Mouse (Mus musculus) Patski (cell line): ENCODE results near the gene Lgr4. TPM values are rescaled to one million over a fixed set of nuclear protein-coding genes. Genes with fewer than 3 reads are reported as not detected.

Experiments
- ATAC-seq: fragments of 100-300 bp; one replicate; pipeline ENCODE4 v1.8.0; 2021
- CTCF ChIA-PET: fragments of 350-600 bp; sonication (Branson Sonifier 250); formaldehyde crosslinking; loops from one replicate; lab custom pipeline; 2022; ENCODE audit warnings: inconsistent platforms; lab: Charles Lee
- POLR2A ChIA-PET: fragments of 350-600 bp; sonication (Branson Sonifier 250); formaldehyde crosslinking; loops from one replicate; lab custom pipeline; 2022; ENCODE audit warnings: antibody characterized with exemption, inconsistent platforms; lab: Charles Lee
- DNase-seq: peaks from one replicate; pipeline ENCODE4 v3.0.0-alpha.2; 2011; ENCODE audit warnings: low read depth, low spot score
- H3K27me3 ChIP-seq: fragments of 371-371 bp; one replicate; pipeline ENCODE4 v1.5.1; 2021
- CTCF ChIP-seq: fragments of 100-300 bp; IDR thresholded peaks from one replicate; pipeline ENCODE4 v1.5.1; 2021
- in situ Hi-C: fragments of 300-500 bp; cut with MboI; formaldehyde crosslinking; loops from 3 replicates; pipeline ENCODE4 v1.11.1; 2018; ENCODE audit warnings: low pct_unique_long_range_greater_than_20kb, mixed read lengths
- polyA plus RNA-seq: library from polyadenylated mRNA; unstranded; gene quantifications from one replicate; pipeline ENCODE4 v1.2.3, GENCODE M21; 2021

Lgr4 gene
- polyA plus RNA-seq, 1 experiment from 2014 or later: 48.5 TPM

- TF ChIP-seq CTCF: peak; percentile 57
- ChIA-PET POLR2A (interaction anchor here (0.7 kb wide), 1 partner anchor 1851 kb away, joined by 3 read pairs; no protein-coding TSS in a partner anchor), CTCF (interaction anchor here (1.0 to 1.3 kb wide), 4 partner anchors 152 to 1085 kb away, joined by 3 read pairs; no protein-coding TSS in a partner anchor)
- ATAC-seq: no peak
- H3K27me3 ChIP-seq: no peaks in the 10 kb centered on the region
- no peak for DNase-seq
- in situ Hi-C loops: loop anchor here (25.0 kb wide), 1 partner anchor 1934 kb away; no protein-coding TSS in a partner anchor
These were observed 21.1 kb upstream of the Lgr4 start for GRCm38 (mm10) chr2:109896311-109896710.

GRCm38 (mm10) chr2:109902869-109903268 lies 14.6 kb upstream of the Lgr4 start:
- in situ Hi-C loops: loop anchor here (10.0 kb wide), 2 partner anchors 662 to 1152 kb away; no protein-coding TSS in a partner anchor
- POLR2A ChIA-PET: interaction anchor here (0.6 to 0.7 kb wide), 2 partner anchors 294 to 1032 kb away, joined by 3 to 4 read pairs; no protein-coding TSS in a partner anchor
- no peak for ATAC-seq
- TF ChIP-seq CTCF: no peak
- CTCF ChIA-PET: interaction anchor here (0.7 to 3.0 kb wide), 6 partner anchors 90 to 662 kb away, joined by 3 to 17 read pairs (median 7); no protein-coding TSS in a partner anchor
- no peaks in the 10 kb centered on the region for H3K27me3 ChIP-seq
- no peak for DNase-seq

GRCm38 (mm10) chr2:109904171-109904821 lies 13.2 kb upstream of the Lgr4 start:
- H3K27me3 ChIP-seq: no peaks in the 10 kb centered on the region
- in situ Hi-C loops: loop anchor here (10.0 kb wide), 2 partner anchors 661 to 1151 kb away; no protein-coding TSS in a partner anchor
- CTCF ChIA-PET: interaction anchor here (0.7 to 3.0 kb wide), 22 partner anchors 11 to 1077 kb away, joined by 3 to 17 read pairs (median 4); partner anchors contain the start of gene Lgr4
- POLR2A ChIA-PET: interaction anchor here (0.6 kb wide), 1 partner anchor 14 kb away, joined by 6 read pairs; no protein-coding TSS in a partner anchor
- TF ChIP-seq CTCF: peak; percentile 96
- DNase-seq (peak; percentile 77), ATAC-seq (peak; percentile 79)

GRCm38 (mm10) chr2:109909122-109909521 lies 8.3 kb upstream of the Lgr4 start:
- POLR2A ChIA-PET: no interaction called here
- ATAC-seq: no peak
- DNase-seq: no peak
- TF ChIP-seq CTCF: no peak
- in situ Hi-C loops: loop anchor here (5.0 to 10.0 kb wide), 4 partner anchors 298 to 1146 kb away; no protein-coding TSS in a partner anchor
- no peaks in the 10 kb centered on the region for H3K27me3 ChIP-seq
- CTCF ChIA-PET: interaction anchor here (0.7 to 1.3 kb wide), 2 partner anchors 12 to 320 kb away, joined by 3 read pairs; no protein-coding TSS in a partner anchor

- ATAC-seq (no peak), DNase-seq (no peak)
- in situ Hi-C loops: no loop called here
- ChIA-PET CTCF (no interaction called here), POLR2A (no interaction called here)
- H3K27me3 ChIP-seq: no peaks in the 10 kb centered on the region
- TF ChIP-seq CTCF: no peak
These were observed 5.2 kb upstream of the Lgr4 start for GRCm38 (mm10) chr2:109912216-109912615.

GRCm38 (mm10) chr2:109912766-109913165 lies 4.7 kb upstream of the Lgr4 start:
- in situ Hi-C loops: no loop called here
- DNase-seq (no peak), ATAC-seq (no peak)
- no peaks in the 10 kb centered on the region for H3K27me3 ChIP-seq
- no peak for TF ChIP-seq CTCF
- POLR2A ChIA-PET: no interaction called here
- CTCF ChIA-PET: interaction anchor here (1.1 kb wide), 1 partner anchor 303 kb away, joined by 3 read pairs; no protein-coding TSS in a partner anchor

GRCm38 (mm10) chr2:109913241-109913640 lies 4.2 kb upstream of the Lgr4 start:
- in situ Hi-C loops: no loop called here
- ATAC-seq (no peak), DNase-seq (no peak)
- no peak for TF ChIP-seq CTCF
- ChIA-PET POLR2A (no interaction called here), CTCF (interaction anchor here (0.6 to 1.1 kb wide), 2 partner anchors 279 to 302 kb away, joined by 3 read pairs; no protein-coding TSS in a partner anchor)
- H3K27me3 ChIP-seq: no peaks in the 10 kb centered on the region

GRCm38 (mm10) chr2:109914601-109915000 lies 2.8 kb upstream of the Lgr4 start:
- ATAC-seq: no peak
- no peak for TF ChIP-seq CTCF
- DNase-seq: no peak
- in situ Hi-C loops: no loop called here
- CTCF ChIA-PET: interaction anchor here (0.7 to 1.5 kb wide), 2 partner anchors 84 to 139 kb away, joined by 3 read pairs; no protein-coding TSS in a partner anchor
- H3K27me3 ChIP-seq: no peaks in the 10 kb centered on the region
- POLR2A ChIA-PET: no interaction called here

- no peak for TF ChIP-seq CTCF
- POLR2A ChIA-PET: interaction anchor here (0.6 to 1.1 kb wide), 4 partner anchors 15 to 1555 kb away, joined by 3 to 5 read pairs (median 3); no protein-coding TSS in a partner anchor
- ATAC-seq (no peak), DNase-seq (no peak)
- no peaks in the 10 kb centered on the region for H3K27me3 ChIP-seq
- CTCF ChIA-PET: interaction anchor here (1.2 to 1.9 kb wide), 2 partner anchors 12 to 271 kb away, joined by 4 to 9 read pairs; no protein-coding TSS in a partner anchor
- in situ Hi-C loops: no loop called here
These were observed 508 bp upstream of the Lgr4 start for GRCm38 (mm10) chr2:109916782-109917495.
